Mouse (Mus musculus) left cerebral cortex, postnatal 14 days (tissue): Measurements from ENCODE around the gene Abcc8. TPM values are rescaled to one million over a fixed set of nuclear protein-coding genes. Genes with fewer than 3 reads are reported as not detected.

Experiments
- DNase-seq, 2 experiments: peaks; one replicate each; pipeline ENCODE4 v3.0.0; 2021 to 2022; ENCODE audit warnings: low spot score in 2 of 2, mixed read lengths in 1 of 2
- intact Hi-C: fragments of 180-260 bp; cut with DNase I; formaldehyde crosslinking; loops from one replicate; pipeline ENCODE4 v1.15.1; 2025
- total RNA-seq, 2 experiments: library from RNA; stranded (reverse); gene quantifications; 2 replicates each; pipeline ENCODE4 v1.2.3; 2021

Gene Abcc8
- total RNA-seq, 2 experiments from 2014 or later, result 37.1 to 37.4 TPM

DNA sequence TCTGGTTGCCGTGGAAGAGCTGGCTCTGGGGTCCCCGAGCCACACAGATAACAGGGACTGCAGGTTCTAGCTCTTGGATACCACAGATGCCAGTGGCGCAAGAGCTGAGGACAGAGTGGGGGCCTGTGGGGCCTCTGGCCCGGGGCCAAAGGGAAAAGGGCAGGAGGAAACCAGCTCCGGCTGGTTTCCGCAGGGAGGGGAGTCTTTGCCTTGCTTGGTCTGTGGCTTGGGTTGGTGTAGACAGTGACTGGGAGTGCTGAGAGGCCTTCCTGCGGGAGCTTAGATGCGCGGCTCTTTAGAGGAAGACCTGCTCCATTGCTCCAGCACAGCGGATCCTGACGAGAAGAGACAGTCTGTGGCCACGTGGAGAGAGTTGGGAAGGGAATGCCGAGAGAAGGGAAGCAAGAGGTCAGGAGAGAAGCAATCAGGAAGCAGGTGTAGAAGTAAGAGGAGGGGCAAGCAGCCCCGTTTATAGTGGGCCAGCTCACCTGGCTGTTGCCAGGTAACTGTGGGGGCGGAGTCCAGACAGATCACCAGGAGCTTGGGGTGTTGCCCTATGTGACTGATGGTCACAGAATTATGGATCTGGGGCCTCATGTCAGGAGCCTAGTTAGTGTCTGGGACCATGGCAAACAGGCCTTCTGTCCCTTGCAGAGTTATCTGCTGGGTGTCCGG is 94.9 kb downstream of the Abcc8 start:
- intact Hi-C loops, result no loop called here
- DNase-seq, result no peak

DNA sequence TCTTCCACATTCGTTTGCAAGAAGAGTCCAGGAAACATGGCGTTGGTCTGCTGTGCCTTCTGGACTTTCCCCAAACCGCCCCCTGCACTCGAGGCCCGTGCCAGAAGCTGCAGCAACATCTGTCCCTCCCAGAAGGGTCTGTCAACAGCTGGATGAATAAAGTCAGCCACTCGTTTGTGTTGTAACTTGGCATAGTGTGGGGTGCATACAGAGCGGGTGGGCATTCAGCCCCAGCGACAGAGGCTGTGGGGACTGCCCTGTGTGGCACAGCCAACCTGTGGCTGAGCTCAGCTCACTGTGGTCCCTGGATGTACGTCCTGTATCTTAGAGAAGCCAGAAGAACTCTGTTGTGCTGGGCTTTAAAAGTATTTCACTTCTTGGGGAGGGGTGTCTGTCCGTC is 95.8 kb downstream of the Abcc8 start:
- intact Hi-C loops, result no loop called here
- no peak for DNase-seq

DNA sequence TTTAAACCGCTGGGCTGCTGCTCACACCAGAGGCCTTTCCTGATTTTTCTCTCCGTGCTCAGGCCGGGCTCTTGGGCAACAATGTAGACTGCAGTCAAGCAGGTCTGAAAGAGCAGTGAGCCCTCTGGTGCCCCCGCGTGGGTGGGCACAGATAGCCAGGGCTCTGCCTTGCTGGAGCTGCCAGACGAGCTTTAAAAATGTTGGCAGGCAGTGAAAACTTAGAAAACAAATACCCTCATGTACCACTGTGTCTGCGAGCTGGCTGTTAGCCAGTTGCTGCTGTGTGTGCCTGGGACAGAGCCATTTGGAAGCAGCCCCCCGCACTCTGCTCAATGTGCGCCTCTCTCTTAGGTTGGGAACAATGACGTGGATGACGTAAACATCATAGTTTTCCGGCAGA is 102.2 kb downstream of the Abcc8 start:
- intact Hi-C loops, result no loop called here
- DNase-seq, result no peak

DNA sequence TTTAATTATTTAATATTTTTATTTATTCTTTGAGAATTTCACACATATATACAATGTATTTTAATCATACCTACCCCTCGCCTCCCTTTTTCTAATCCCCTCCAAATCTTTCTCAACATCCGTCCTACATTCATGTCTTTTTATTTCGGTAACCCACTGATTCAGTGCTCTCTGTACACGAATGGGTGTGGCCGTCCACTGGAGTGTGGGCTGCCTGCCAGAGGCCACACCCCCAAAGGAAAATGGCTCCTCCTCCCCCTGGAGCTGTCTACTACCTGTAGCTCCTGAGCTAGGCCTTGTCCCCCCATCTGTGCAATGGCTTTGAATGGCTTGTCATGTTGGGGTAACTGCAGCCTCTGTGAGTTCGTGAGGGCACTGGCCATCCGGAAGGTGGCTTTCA is 103.0 kb downstream of the Abcc8 start:
- DNase-seq, result no peak
- intact Hi-C loops, result no loop called here

DNA sequence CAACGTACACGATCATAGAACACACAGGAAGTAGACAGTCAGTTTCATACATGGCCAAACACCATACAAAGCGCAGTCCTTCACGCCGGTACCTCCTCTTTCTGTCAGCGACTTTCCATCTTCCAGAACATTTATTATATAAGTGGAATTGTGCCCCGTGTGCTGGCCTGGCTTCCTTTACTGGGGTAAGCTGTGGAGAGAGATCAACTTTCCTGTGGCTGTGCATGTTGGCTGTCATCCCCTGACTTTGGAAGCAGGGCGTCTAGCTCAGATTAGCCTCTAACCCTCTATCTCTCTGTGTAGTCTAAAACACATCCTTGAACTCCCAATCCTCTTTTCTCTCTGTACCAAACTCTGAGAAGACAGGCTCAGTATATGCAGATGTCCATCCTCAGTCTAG is 111.0 kb downstream of the Abcc8 start:
- intact Hi-C loops, result no loop called here

DNA sequence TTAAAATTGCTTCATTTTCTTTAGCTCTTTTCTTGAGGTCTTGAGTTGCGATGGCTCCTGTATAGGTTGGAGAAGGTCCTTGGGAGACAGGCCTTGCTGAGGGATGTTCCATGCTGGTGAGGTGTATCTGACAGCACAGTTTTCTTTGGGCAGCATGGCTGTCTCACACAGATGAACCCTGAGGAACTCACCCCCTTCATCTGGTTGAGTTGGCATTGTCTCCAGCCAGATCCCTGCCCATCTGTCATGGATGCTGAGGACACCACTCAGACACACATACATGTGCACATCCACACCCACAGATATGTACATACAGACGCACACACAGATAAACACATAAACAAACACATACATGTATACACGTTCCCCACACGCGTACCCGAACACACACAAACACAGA is 116.5 kb downstream of the Abcc8 start:
- intact Hi-C loops, result no loop called here

More for the DNA sequence above, 111.0 kb downstream of the Abcc8 start:
- DNase-seq, result no peak

DNA sequence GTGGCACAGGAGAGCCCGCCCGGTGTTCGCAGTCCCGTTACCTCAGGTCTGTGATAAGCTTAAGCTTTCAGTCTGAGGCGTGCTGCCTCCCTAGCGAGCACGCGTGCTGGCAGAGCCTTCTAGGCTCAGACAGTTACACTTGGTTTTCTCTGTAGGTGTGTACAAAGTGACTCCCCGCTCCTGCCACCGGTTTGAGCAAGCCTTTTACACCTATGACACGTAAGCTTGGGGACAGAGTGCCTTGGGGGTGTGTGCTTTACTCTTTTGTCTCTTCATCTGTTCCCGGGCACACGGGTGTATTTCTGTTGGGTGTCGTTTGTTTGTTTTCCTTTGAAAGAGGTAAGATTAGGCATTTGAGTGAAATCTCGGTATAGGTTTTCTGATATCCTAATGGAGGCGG is 118.2 kb downstream of the Abcc8 start:
- no peak for DNase-seq
- intact Hi-C loops, result no loop called here

More for the DNA sequence above, 116.5 kb downstream of the Abcc8 start:
- no peak for DNase-seq

DNA sequence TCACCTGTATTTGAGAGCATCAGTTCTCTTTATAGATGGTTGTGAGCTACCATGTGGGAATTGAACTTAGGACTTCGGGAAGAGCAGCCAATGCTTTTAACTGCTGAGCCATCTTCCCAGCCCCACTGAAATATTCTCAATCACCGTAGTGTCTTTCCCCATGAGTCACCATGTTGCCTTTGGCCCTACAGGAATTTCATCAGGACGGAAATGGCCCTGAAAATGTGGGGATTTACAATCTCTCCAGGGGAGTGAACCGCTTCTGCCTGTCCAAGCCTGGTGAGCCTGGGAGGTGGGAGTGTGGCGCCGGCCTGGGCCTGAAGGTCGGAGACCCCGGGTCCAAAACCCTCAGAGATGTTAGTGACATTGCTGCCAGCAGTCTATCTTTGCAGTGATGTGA is 119.1 kb downstream of the Abcc8 start:
- no peak for DNase-seq

DNA sequence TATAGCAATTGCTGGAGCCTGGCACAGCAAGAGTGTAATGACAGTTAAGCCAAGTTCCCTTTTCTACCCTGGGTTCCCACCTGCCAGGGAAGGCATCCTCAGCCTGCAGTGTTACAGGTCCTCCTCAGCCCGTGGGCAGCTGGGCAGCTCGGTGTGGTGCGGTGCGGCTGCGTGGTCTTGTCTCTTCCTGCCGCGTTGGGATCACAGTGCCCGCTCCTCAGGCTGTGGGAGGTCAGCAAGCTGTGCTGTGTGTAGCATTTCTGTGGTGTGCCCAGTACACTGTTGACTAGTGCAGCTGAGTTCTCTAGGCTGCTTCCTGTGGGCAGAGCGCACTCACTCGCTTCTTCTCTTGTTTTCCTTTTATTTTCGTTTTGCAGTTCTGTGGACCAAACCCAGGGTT is 121.0 kb downstream of the Abcc8 start:
- intact Hi-C loops, result no loop called here
- DNase-seq, result no peak

More for the DNA sequence above, 119.1 kb downstream of the Abcc8 start:
- intact Hi-C loops, result no loop called here

Other genes with a start within 250 kb of the Abcc8 start
- gene Abcc6, start 149.7 kb downstream of the Abcc8 start, total RNA-seq, result 1 to 10 TPM; 5.2 to 5.9 TPM
- gene Nomo1, start 146.3 kb downstream of the Abcc8 start, total RNA-seq, result 100 to 1,000 TPM; 120 TPM
- gene Kcnj11, start 79.3 kb downstream of the Abcc8 start, total RNA-seq, result 10 to 100 TPM; 29.2 to 30.5 TPM
- under 1 TPM in 1 of 2 experiments, not detected in 1; 0.74 TPM for gene Ush1c, start 58.5 kb upstream of the Abcc8 start, total RNA-seq
- under 1 TPM; 0.21 to 0.24 TPM for gene Otog, start 61.0 kb upstream of the Abcc8 start, total RNA-seq
- gene Myod1, start 196.4 kb upstream of the Abcc8 start, total RNA-seq, result not detected
- gene Kcnc1, start 216.5 kb upstream of the Abcc8 start, total RNA-seq, result 10 to 100 TPM; 85.9 to 88.0 TPM